Mouse (Mus musculus) megakaryocyte progenitor cell, adult 5-6 weeks (primary cell): ENCODE measurements around the gene Hlx. TPM values are rescaled to one million over a fixed set of nuclear protein-coding genes. Genes with fewer than 3 reads are reported as not detected.

Source experiments
- ATAC-seq: replicated peaks from 2 replicates; pipeline ENCODE4 v1.8.0; 2016; ENCODE audit warnings: mild to moderate bottlenecking, moderate TSS enrichment, inconsistent platforms; ENCODE audit not compliant: poor library complexity
- total RNA-seq, 2 experiments: library from RNA; stranded (forward) in 1 of 2; stranded (reverse) in 1 of 2; fragments of 157-497, 149-512 nt in 1 of 2; fragments of 200-1000 nt in 1 of 2; gene quantifications; 2 replicates each; pipeline versions ENCODE4 v1.2.3 to v1.2.4; 2015 to 2017

Hlx gene
- total RNA-seq, 2 experiments from 2014 or later, result 11.6 to 15.2 TPM

DNA sequence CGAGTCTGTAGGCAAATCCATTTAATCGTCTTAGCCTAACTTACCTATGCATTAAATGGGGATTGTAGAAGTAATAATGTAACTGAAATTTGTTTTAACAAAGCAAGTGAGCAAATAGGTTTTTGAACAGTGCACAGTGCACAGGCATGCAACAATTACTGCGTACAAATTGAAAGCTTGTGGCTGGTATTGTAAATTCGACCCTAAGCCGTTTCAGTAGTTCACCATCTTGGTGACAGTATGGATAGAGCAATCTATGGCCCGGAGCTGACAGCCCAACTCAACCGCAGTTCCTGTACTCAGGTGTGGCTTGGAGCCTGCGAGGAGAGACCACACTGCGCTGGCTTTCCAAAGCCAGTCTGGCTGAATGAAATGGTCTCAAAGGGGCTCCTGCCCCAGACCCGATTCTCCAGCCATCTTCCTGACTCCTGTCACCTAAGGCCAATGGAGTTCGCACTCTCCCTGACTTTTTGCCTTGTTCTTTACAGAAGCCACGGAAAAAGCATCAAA, 14.7 kb downstream of the Hlx start:
- no peak for ATAC-seq

- no peak for ATAC-seq
Observed at GRCm38 (mm10) chr1:184717016-184717568, 15.3 kb downstream of the Hlx start.

DNA sequence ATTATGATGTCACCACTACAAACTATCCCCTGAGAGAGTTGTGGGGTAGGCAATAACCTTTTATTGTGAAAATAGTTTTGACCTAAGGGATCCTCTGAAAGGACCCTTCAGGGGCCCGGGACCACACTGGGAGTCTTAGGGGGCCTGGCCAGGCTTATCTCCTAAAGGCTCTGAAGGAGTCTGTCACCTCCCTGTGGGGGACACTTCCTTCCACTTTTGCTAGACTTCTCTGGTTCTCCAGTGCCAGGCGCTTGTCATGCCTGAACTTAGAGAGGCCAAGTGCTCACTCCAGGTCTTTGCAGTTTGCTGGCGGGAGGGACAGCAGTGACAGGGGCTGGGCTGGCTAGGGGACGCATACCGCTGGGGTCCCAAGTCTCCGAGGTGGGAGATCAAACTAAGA, 16.3 kb downstream of the Hlx start:
- ATAC-seq, result peak; percentile 36; the same call in 1 of the 2 replicates

DNA sequence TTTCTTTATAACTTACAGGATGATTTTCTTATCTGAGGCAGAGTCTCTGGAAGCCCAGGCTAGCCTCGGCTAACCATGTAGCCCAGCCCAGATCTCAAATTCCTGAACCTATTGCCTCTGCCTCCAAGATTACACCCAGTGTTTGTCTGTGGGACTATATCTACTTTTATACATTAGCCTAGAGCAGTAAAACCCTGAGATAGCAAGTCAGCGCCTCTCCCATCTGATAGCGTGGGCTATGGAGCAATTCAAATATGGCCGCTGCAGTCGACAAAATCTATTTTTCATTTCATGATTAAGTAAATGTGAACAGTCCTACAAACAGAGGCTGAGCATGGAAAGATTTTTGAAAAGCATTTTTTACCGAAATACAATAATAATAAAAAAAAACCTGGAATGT, 16.7 kb downstream of the Hlx start:
- ATAC-seq, result no peak

- ATAC-seq, result no peak
Observed at GRCm38 (mm10) chr1:184714515-184714914, 17.9 kb downstream of the Hlx start.

GRCm38 (mm10) chr1:184713716-184714115, 18.7 kb downstream of the Hlx start:
- ATAC-seq, result no peak

GRCm38 (mm10) chr1:184707532-184708248, 24.7 kb downstream of the Hlx start:
- ATAC-seq, result no peak

DNA sequence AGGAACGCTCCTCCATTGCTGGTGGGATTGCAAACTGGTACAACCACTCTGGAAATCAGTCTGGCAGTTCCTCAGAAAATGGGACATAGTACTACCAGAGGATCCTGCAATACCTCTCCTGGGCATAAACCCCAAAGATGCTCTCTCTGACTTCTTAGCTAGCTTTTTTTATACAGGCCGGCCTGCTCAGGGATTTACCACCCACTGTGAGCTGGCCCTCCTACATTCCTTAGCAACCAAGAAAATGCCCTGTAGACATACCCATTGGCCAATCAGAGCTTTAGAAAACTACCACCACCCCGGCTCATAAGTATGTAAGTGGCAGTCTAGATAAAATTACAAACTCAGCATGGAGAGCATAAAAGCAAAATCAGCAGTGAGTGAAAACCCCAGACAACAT, 27.5 kb downstream of the Hlx start:
- ATAC-seq, result no peak

- ATAC-seq, result peak; percentile 55; the same call in 1 of the 2 replicates
Observed at GRCm38 (mm10) chr1:184699295-184699694, 33.1 kb downstream of the Hlx start.

- no peak for ATAC-seq
Observed at GRCm38 (mm10) chr1:184695451-184695850, 37.0 kb downstream of the Hlx start.

- ATAC-seq, result peak; percentile 26
Observed at GRCm38 (mm10) chr1:184692204-184692904, 40.1 kb downstream of the Hlx start.

- no peak for ATAC-seq
Observed at GRCm38 (mm10) chr1:184691240-184691639, 41.2 kb downstream of the Hlx start.

DNA sequence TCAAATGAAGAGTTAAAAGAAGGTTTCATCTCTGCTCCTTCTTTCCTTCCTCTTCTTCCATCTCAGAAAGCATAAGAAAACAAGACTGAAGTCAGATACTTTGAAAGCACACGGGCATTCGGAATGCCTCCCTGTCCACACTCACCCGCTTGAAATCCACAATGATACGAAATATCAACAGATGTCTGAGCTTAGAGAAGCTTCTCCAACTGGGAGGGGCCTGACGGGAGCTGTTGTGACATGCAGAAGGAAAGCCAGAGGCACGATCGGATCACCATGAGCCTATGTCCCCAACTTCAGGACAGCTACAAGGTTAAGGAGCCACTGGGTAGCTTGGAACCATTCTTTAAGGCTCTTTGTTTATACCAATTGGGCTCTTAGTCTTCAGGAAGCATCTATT, 44.4 kb downstream of the Hlx start:
- ATAC-seq, result no peak

- no peak for ATAC-seq
Observed at GRCm38 (mm10) chr1:184687512-184687911, 44.9 kb downstream of the Hlx start.

GRCm38 (mm10) chr1:184683541-184683940, 48.9 kb downstream of the Hlx start:
- ATAC-seq, result peak; percentile 98

DNA sequence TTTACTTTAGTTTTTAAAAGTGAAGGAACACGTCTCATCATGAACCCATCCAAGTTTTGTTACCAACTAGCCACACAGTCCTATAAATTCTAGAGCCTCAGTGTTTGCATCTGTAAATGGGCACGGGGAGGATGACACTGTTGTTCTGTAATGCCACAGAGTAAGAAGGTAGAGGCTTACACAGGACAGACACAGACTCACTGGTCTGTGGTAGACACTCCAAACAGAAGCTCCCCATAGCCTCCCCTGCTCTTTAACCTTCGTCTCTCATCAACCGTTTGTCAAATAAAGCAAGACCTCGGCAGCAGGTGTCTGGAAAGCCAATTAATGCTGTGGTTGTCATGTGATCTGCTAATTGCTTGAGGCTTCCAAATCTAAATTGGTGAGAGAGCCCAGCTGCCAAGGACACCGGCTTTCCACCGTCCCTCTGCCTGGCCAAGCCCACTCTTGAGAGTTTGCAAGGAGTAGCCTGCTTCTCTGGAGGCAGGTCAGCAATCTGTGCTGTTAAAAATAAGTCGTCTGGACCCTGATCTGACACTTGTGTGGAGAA, 52.9 kb downstream of the Hlx start:
- no peak for ATAC-seq

GRCm38 (mm10) chr1:184677641-184678040, 54.8 kb downstream of the Hlx start:
- no peak for ATAC-seq
